Mouse (Mus musculus): ENCODE results near the gene Otub2. TPM values are rescaled to one million over a fixed set of nuclear protein-coding genes. Genes with fewer than 3 reads are reported as not detected.
"Not testable (repeated sequence)": the region's sequence is repeated elsewhere in the genome, so short reads cannot be mapped to it uniquely, and the experiment has no call there.

The Otub2 gene
- polyA plus RNA-seq, 1 experiment from 2014 or later = 5.6 TPM

DNA sequence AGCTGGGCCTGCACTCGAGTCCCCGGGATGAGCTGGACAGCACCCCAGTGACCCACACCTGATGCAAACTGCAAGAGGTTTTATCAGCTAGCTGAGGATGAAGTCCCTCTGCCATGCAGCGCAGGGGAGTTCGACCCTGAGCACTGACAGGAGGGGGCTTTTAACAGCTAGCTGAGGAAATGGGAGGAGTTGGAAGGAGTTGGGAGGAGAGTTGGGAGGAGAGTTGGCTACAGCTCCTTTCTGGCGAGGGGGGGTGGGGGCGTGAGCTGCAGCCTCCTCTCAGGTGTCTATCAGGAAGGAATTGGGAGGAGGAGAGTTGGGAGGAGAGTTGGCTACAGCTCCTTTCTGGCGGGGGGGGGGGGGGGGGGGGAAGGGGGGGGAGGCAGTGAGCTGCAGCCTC, 55.8 kb downstream of the Otub2 start:
- not testable (repeated sequence) for DNase-seq (ENCODE audit: low spot score); H3K36me3 ChIP-seq (ENCODE audit: control insufficient read depth, insufficient read depth, low read length); H3K4me3 ChIP-seq (ENCODE audit: low read depth, low read length); H3K4me1 ChIP-seq (replicated peaks; ENCODE audit: control insufficient read depth, insufficient read depth, low read length); H3K9ac ChIP-seq (ENCODE audit: low read length); H3K9me3 ChIP-seq (ENCODE audit: control insufficient read depth, low read length); H3K4me2 ChIP-seq (ENCODE audit: low read length); ATAC-seq (replicated peaks; ENCODE audit: low FRiP score, low TSS enrichment, low read depth); H3K27ac ChIP-seq (ENCODE audit: low read depth); H3K27me3 ChIP-seq (replicated peaks; ENCODE audit: control insufficient read depth, insufficient read depth, low read length)
- WGBS = 34% methylated on average over 6 of the region's 7 CpGs

DNA sequence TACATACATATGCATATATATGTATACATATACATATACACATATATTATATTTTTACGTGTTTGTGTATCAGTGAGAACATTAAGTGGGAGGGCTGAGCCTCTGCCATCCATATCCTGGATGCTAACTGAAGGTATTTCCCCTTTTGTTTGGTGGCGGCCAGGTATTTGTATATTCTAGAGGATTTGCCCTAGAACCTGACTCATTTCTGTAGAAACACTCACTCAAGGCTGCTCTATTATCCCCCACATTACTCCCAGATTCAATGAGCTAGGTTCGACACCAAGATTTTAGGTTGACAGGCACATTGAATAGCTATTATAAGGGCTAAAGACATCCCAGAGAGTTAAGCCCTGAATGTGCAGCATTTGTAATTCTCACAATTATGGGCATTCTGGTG, 56.6 kb downstream of the Otub2 start:
- H3K4me3 ChIP-seq (ENCODE audit: low read depth, low read length) = no peak overlapping the region
- no peaks in the 10 kb centered on the region for H3K9me3 ChIP-seq (ENCODE audit: control insufficient read depth, low read length)
- no peak overlapping the region for H3K27ac ChIP-seq (ENCODE audit: low read depth)
- DNase-seq (ENCODE audit: low spot score) = no peak
- H3K36me3 ChIP-seq (ENCODE audit: control insufficient read depth, insufficient read depth, low read length) = no peaks in the 10 kb centered on the region
- no peaks in the 10 kb centered on the region for H3K4me1 ChIP-seq (replicated peaks; ENCODE audit: control insufficient read depth, insufficient read depth, low read length)
- H3K27me3 ChIP-seq (replicated peaks; ENCODE audit: control insufficient read depth, insufficient read depth, low read length) = no peaks in the 10 kb centered on the region
- 81% methylated on average over 3 of the region's 3 CpGs for WGBS
- ATAC-seq (replicated peaks; ENCODE audit: low FRiP score, low TSS enrichment, low read depth) = no peak
- H3K4me2 ChIP-seq (ENCODE audit: low read length) = no peak overlapping the region
- no peak overlapping the region for H3K9ac ChIP-seq (ENCODE audit: low read length)

DNA sequence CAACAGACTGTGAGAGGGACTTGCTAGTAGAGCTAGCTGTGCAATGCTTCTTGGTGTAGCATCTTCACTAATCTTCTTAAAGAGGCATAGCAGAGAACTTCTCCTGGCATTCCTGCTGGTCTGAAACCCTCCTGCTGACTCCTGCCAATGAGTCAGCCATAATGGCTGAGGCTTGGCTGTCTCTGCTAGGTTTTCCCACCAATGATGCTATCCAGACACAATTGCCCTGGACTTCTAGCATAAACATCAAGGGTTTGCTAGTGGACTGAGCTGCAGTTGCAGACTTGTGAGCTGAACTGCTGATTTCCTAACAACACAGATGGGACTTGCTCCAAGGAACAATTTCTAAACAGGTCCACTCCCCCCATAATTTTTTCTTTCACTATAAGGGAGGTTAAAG, 64.9 kb downstream of the Otub2 start:
- Histone ChIP-seq H3K36me3 (ENCODE audit: control insufficient read depth, insufficient read depth, low read length) (no peaks in the 10 kb centered on the region), H3K4me3 (ENCODE audit: low read depth, low read length) (no peak overlapping the region), H3K27me3 (replicated peaks; ENCODE audit: control insufficient read depth, insufficient read depth, low read length) (no peaks in the 10 kb centered on the region), H3K4me1 (replicated peaks; ENCODE audit: control insufficient read depth, insufficient read depth, low read length) (no peaks in the 10 kb centered on the region), H3K9ac (ENCODE audit: low read length) (no peak overlapping the region), H3K4me2 (ENCODE audit: low read length) (no peak overlapping the region), H3K9me3 (ENCODE audit: control insufficient read depth, low read length) (no peaks in the 10 kb centered on the region), H3K27ac (ENCODE audit: low read depth) (no peak overlapping the region)
- DNase-seq (ENCODE audit: low spot score) (no peak), ATAC-seq (replicated peaks; ENCODE audit: low FRiP score, low TSS enrichment, low read depth) (0 out of 2 replicates have a peak, but pooled peaks have one; percentile 55)

Other genes with a start within 250 kb of the Otub2 start
- 1.8 and 2.7 TPM in 2 replicates for gene Prima1, start 146.5 kb upstream of the Otub2 start, polyA plus RNA-seq (2014; fragmentation: Nextera tagmentation; extraction: Ambion mirVana)
- gene Fam181a, start 77.7 kb upstream of the Otub2 start, polyA plus RNA-seq (2014; fragmentation: Nextera tagmentation; extraction: Ambion mirVana) = not detected in 2 replicates
- 24.1 and 24.6 TPM in 2 replicates for gene Asb2, start 32.7 kb upstream of the Otub2 start, polyA plus RNA-seq (2014; fragmentation: Nextera tagmentation; extraction: Ambion mirVana)
- gene 9330161L09Rik, start 19.1 kb downstream of the Otub2 start, polyA plus RNA-seq (2014; fragmentation: Nextera tagmentation; extraction: Ambion mirVana) = 0.24 and 0.67 TPM in 2 replicates
- gene Ddx24, start 37.1 kb downstream of the Otub2 start, polyA plus RNA-seq (2014; fragmentation: Nextera tagmentation; extraction: Ambion mirVana) = 84.0 and 90.1 TPM in 2 replicates
- 37.9 and 42.5 TPM in 2 replicates for gene Ifi27, start 45.5 kb downstream of the Otub2 start, polyA plus RNA-seq (2014; fragmentation: Nextera tagmentation; extraction: Ambion mirVana)
- gene Ifi27l2a, start 55.0 kb downstream of the Otub2 start, polyA plus RNA-seq (2014; fragmentation: Nextera tagmentation; extraction: Ambion mirVana) = 16.4 and 23.2 TPM in 2 replicates
- gene Ifi27l2b, start 68.5 kb downstream of the Otub2 start, polyA plus RNA-seq (2014; fragmentation: Nextera tagmentation; extraction: Ambion mirVana) = 6.5 and 8.5 TPM in 2 replicates
- 1.2 and 1.8 TPM in 2 replicates for gene Ppp4r4, start 143.6 kb downstream of the Otub2 start, polyA plus RNA-seq (2014; fragmentation: Nextera tagmentation; extraction: Ambion mirVana)
- 0.42 TPM in 2 replicates for gene Serpina10, start 242.8 kb downstream of the Otub2 start, polyA plus RNA-seq (2014; fragmentation: Nextera tagmentation; extraction: Ambion mirVana)

All from intestine, embryonic 14.5 days (tissue).